Mouse (Mus musculus) liver, embryonic 13.5 days (tissue): ENCODE results near the gene Arhgap19. TPM values are rescaled to one million over a fixed set of nuclear protein-coding genes. Genes with fewer than 3 reads are reported as not detected.
A peak's percentile ranks its signal among the peaks of the same experiment; 100 is the strongest.

Experiments used
- ATAC-seq: fragments of 200-750 bp; cut with Nextera tagmentation; 2 replicates; pipeline ENCODE4 v1.8.0; 2017; ENCODE audit warnings: low read depth, mild to moderate bottlenecking, moderate number of reproducible peaks, moderate library complexity
- DNase-seq: peaks from one replicate; pipeline ENCODE4 v3.0.0; 2022
- H3K27ac ChIP-seq: fragments of 300-500 bp; sonication (generic); 2 replicates; pipeline ENCODE4 v1.5.1; 2015; ENCODE audit warnings: moderate library complexity, mild to moderate bottlenecking, inconsistent platforms
- H3K27me3 ChIP-seq: fragments of 300-500 bp; sonication (generic); 2 replicates; pipeline ENCODE4 v1.6.1; 2015; ENCODE audit warnings: mild to moderate bottlenecking, inconsistent platforms
- H3K36me3 ChIP-seq: fragments of 300-500 bp; sonication (generic); 2 replicates; pipeline ENCODE4 v1.6.1; 2015; ENCODE audit warnings: mild to moderate bottlenecking, inconsistent platforms
- H3K4me1 ChIP-seq: fragments of 300-500 bp; sonication (generic); replicated peaks from 2 replicates; pipeline ENCODE4 v1.6.1; 2015; ENCODE audit warnings: inconsistent platforms
- H3K4me2 ChIP-seq: fragments of 300-500 bp; sonication (generic); 2 replicates; pipeline ENCODE4 v1.6.1; 2015; ENCODE audit warnings: inconsistent platforms, mild to moderate bottlenecking, moderate library complexity
- H3K4me3 ChIP-seq: fragments of 300-500 bp; sonication (generic); replicated peaks from 2 replicates; pipeline ENCODE4 v1.5.1; 2015; ENCODE audit warnings: mild to moderate bottlenecking, inconsistent platforms
- H3K9ac ChIP-seq: fragments of 300-500 bp; sonication (generic); 2 replicates; pipeline ENCODE4 v1.6.1; 2015; ENCODE audit warnings: mild to moderate bottlenecking, inconsistent platforms
- H3K9me3 ChIP-seq: fragments of 300-500 bp; sonication (generic); replicated peaks from 2 replicates; pipeline ENCODE4 v1.6.1; 2016; ENCODE audit warnings: inconsistent platforms
- WGBS: fragments of 180-500 bp; shearing (Covaris S2); methylation state at CpG from one replicate; pipeline ENCODE4 v1.1.7; 2015; ENCODE audit not compliant: insufficient replicate concordance; 5-methylcytosine and 5-hydroxymethylcytosine counted together
- polyA plus RNA-seq: library from polyadenylated mRNA; unstranded; fragments of >200 nt; fragmentation: Nextera tagmentation; extraction: Ambion mirVana; gene quantifications from 2 replicates; pipeline ENCODE4 v1.2.1, GENCODE M21; 2015

Arhgap19 gene
- polyA plus RNA-seq, 1 experiment from 2014 or later = 25.0 TPM

DNA sequence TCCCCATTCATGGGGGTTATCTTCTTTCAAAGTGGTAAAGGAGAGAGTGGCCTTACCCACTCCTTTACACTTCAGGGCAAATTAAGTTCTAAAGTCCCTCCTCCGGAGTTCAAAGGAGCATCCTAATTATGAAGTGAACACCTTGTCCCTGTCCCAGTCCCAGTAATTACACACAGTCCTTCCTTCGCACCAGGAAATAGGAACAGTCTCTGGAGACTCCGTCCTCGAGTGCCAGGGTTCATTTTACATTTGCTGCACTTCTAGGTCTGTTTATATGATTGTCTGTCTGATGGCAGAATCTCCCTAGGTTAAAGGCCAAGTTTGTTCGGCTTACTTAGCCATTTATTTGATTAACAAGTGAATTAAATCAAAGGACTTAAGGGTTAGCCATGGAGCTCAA is 14.6 kb upstream of the Arhgap19 start:
- 0 out of 2 replicates have a peak, but pooled peaks cover 3% of the 10 kb centered on the region for H3K9me3 ChIP-seq
- H3K9ac ChIP-seq = no peak overlapping the region
- no peak overlapping the region for H3K27ac ChIP-seq
- no peaks in the 10 kb centered on the region for H3K36me3 ChIP-seq
- H3K4me1 ChIP-seq = peaks cover 38% of the 10 kb centered on the region
- DNase-seq (no peak), ATAC-seq (no peak)
- H3K4me2 ChIP-seq = no peak overlapping the region
- H3K27me3 ChIP-seq = no peaks in the 10 kb centered on the region
- WGBS = 65% methylated on average over 5 of the region's 5 CpGs
- no peak overlapping the region for H3K4me3 ChIP-seq

DNA sequence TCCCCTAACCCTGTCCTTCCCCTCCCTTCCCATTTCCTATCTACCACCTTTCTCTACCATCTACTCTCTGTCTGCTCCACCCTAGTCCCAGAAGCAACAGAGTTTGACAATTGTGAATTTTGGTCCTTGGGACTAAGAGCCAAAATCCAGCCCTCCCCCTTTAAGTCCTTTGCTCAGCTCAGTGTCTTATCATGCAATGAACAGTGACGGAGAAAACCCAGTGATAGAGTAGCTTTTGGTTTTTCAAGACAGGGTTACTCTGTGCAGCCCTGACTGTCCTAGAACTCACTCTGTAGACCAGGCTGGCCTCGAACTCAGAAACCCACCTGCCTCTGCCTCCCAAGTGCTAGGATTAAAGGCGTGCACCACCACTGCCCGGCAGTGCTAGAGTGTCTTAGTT is 11.5 kb upstream of the Arhgap19 start:
- ATAC-seq = peak; percentile 86
- 50% methylated on average over 4 of the region's 4 CpGs for WGBS

DNA sequence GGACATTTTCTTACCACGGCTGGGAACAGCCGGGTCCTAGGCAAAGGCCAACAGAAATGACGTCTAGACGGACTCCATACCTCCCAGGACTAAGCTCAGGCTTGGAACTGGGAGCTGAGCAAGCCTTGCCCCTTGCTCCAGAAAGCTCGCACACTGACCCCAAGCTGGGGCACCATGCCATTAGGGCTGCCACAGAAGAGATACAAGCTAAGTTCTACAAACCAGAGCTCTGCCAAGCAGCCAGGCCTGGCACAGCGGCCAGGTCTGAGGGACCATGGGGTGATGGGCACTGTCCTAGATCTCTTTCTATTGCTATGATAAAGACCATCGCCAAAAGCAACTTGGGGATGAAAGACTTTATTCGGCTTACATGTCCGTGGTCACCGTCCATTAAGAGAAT is 10.7 kb upstream of the Arhgap19 start:
- ATAC-seq (no peak), DNase-seq (no peak)
- 0 out of 2 replicates have a peak overlapping the region, but pooled peaks have one; percentile 13 for H3K9ac ChIP-seq
- no peak overlapping the region for H3K4me2 ChIP-seq
- no peaks in the 10 kb centered on the region for H3K27me3 ChIP-seq
- no peaks in the 10 kb centered on the region for H3K36me3 ChIP-seq
- peak overlapping the region; percentile 30; the same call in 1 of the 2 replicates for H3K27ac ChIP-seq
- WGBS = 78% methylated on average over 10 of the region's 10 CpGs
- H3K4me3 ChIP-seq = no peak overlapping the region
- 0 out of 2 replicates have a peak, but pooled peaks cover 3% of the 10 kb centered on the region for H3K9me3 ChIP-seq
- peaks cover 51% of the 10 kb centered on the region for H3K4me1 ChIP-seq

More for the DNA sequence above, 11.5 kb upstream of the Arhgap19 start:
- Histone ChIP-seq H3K4me3 (no peak overlapping the region), H3K36me3 (no peaks in the 10 kb centered on the region), H3K27me3 (no peaks in the 10 kb centered on the region), H3K9ac (no peak overlapping the region), H3K9me3 (0 out of 2 replicates have a peak, but pooled peaks cover 3% of the 10 kb centered on the region), H3K27ac (peak overlapping the region; percentile 30; the same call in 1 of the 2 replicates), H3K4me1 (peaks cover 46% of the 10 kb centered on the region), H3K4me2 (no peak overlapping the region)
- DNase-seq = no peak

DNA sequence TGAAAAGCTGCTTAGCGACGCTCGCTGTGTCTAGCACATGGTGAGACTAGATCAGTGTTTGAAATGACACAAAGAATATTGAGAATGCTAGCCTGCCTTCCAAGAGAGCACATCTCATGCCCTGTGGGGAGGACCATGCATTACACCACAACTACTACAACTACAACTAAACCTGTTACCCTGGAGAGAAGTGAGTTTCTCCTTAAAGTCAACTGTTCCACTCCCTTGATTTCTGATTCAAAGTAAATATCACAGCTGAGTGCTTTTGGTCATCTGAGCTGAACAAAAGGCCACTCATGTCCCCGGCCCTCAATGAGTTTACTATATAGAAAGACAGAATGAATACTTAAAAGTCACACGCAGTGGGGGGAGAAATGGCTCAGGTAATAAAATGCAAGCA is 8.2 kb upstream of the Arhgap19 start:
- Histone ChIP-seq H3K9ac (no peak overlapping the region), H3K4me2 (no peak overlapping the region), H3K4me3 (no peak overlapping the region), H3K27ac (no peak overlapping the region), H3K36me3 (no peaks in the 10 kb centered on the region), H3K9me3 (peaks cover 10% of the 10 kb centered on the region; the same call in 1 of the 2 replicates), H3K27me3 (no peaks in the 10 kb centered on the region), H3K4me1 (peaks cover 51% of the 10 kb centered on the region)
- WGBS = 88% methylated on average over 5 of the region's 5 CpGs
- DNase-seq = no peak
- ATAC-seq = no peak

DNA sequence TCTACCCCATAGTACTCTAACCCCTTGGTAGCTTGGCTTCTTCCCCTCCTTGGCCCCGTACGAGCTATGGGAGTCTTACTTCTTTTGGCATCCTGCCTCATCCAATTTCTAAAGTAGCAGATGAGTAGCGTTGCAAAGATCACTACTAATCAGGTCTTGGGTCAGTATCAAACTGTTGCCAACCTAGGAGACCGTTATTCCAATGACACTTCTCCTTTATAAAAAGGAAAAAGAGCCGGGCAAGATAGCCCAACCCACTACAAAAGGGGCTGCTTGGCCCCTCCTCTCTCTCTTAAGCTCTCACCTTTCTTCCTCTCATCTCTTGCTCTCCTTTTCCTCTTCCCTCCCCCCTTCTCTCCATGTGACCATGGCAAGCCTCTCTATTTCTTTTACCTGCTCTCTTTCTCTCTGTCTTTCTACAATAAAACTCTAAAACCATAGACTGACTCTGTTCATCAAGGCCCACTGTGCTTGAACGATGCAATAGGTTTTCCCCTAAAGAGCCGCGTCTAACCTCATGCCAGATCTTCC is 6.3 kb upstream of the Arhgap19 start:
- DNase-seq (no peak), ATAC-seq (no peak)
- H3K4me1 ChIP-seq = peaks cover 40% of the 10 kb centered on the region
- peak overlapping the region; percentile 81 for H3K27ac ChIP-seq
- 57% methylated on average over 8 of the region's 8 CpGs for WGBS
- H3K36me3 ChIP-seq = no peaks in the 10 kb centered on the region
- no peaks in the 10 kb centered on the region for H3K27me3 ChIP-seq
- peak overlapping the region; percentile 47 for H3K4me2 ChIP-seq
- peak overlapping the region; percentile 55; the same call in 1 of the 2 replicates for H3K9ac ChIP-seq
- H3K4me3 ChIP-seq = no peak overlapping the region
- peaks cover 7% of the 10 kb centered on the region; the same call in 1 of the 2 replicates for H3K9me3 ChIP-seq

DNA sequence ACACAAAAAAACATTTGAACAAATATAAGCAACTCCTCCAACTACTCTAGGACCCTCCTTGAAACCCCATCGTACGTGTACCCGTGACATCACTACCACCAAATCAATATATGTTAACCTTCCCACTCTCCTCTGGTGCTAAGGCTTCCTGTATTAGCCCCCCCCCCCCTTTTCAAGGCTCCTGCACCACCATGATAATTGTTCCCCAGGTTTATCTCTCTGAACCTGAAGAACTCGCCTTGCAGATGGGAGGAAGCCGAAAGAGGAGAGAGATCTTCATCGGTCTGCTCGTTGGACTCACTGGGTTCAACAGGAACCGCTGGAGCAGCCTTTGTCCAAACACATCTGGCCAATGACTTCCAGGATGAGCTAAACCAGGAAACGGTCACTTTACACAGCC is 5.7 kb upstream of the Arhgap19 start:
- H3K27me3 ChIP-seq = no peaks in the 10 kb centered on the region
- H3K36me3 ChIP-seq = no peaks in the 10 kb centered on the region
- H3K27ac ChIP-seq = peak overlapping the region; percentile 81
- H3K9ac ChIP-seq = peak overlapping the region; percentile 55
- 16% methylated on average over 9 of the region's 9 CpGs for WGBS
- DNase-seq (peak; percentile 55), ATAC-seq (peak; percentile 87)
- H3K4me3 ChIP-seq = peak overlapping the region; percentile 25
- peaks cover 40% of the 10 kb centered on the region for H3K4me1 ChIP-seq
- peaks cover 7% of the 10 kb centered on the region; the same call in 1 of the 2 replicates for H3K9me3 ChIP-seq
- H3K4me2 ChIP-seq = peak overlapping the region; percentile 47

DNA sequence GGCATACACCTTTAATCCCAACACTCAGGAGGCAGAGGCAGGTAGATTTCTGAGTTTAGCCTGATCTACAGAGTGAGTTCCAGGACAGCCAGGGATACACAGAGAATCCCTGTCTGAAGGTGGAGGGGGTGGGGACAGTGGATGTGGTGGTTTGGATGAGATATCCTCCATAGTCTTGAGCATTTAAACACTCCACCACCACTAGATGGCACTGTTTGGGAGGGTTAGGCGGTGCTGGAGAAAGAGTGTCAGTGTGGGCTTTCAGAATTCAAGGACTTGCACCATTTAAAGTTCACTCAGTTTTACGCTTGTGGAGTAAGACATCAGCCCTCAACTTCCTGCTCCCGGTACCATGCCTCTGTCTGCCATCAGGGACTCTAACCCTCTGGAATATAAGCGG is 4.0 kb upstream of the Arhgap19 start:
- Histone ChIP-seq H3K4me2 (no peak overlapping the region), H3K9me3 (peaks cover 7% of the 10 kb centered on the region; the same call in 1 of the 2 replicates), H3K4me3 (no peak overlapping the region), H3K36me3 (no peaks in the 10 kb centered on the region), H3K9ac (no peak overlapping the region), H3K27ac (no peak overlapping the region), H3K27me3 (no peaks in the 10 kb centered on the region), H3K4me1 (peaks cover 43% of the 10 kb centered on the region)
- DNase-seq (no peak), ATAC-seq (no peak)
- 87% methylated on average over 4 of the region's 4 CpGs for WGBS

DNA sequence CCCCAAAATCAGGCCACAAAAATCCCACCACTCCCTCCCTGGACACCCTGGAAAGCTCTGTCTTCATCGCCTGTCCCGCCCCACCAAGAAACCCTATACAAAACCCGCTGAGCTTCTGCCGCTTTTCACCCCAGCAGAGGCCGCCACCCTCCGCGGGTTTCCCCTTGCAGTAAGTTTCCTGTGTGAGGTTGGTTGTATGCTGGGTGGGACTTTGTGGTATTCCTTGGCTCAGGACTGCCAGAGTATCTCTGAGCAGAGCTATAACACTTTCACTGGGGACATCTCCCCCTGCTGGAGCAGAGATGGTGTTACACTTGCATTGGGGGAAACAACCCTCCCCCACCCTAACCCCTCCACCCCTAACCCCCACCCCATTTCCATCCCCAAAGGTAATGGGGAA is 1.5 kb upstream of the Arhgap19 start:
- Histone ChIP-seq H3K9ac (no peak overlapping the region), H3K27ac (no peak overlapping the region), H3K4me3 (no peak overlapping the region), H3K4me1 (peaks cover 55% of the 10 kb centered on the region), H3K27me3 (no peaks in the 10 kb centered on the region), H3K4me2 (no peak overlapping the region), H3K9me3 (peaks cover 7% of the 10 kb centered on the region; the same call in 1 of the 2 replicates), H3K36me3 (no peaks in the 10 kb centered on the region)
- WGBS = 41% methylated on average over 7 of the region's 7 CpGs
- ATAC-seq (no peak), DNase-seq (peak; percentile 38)

DNA sequence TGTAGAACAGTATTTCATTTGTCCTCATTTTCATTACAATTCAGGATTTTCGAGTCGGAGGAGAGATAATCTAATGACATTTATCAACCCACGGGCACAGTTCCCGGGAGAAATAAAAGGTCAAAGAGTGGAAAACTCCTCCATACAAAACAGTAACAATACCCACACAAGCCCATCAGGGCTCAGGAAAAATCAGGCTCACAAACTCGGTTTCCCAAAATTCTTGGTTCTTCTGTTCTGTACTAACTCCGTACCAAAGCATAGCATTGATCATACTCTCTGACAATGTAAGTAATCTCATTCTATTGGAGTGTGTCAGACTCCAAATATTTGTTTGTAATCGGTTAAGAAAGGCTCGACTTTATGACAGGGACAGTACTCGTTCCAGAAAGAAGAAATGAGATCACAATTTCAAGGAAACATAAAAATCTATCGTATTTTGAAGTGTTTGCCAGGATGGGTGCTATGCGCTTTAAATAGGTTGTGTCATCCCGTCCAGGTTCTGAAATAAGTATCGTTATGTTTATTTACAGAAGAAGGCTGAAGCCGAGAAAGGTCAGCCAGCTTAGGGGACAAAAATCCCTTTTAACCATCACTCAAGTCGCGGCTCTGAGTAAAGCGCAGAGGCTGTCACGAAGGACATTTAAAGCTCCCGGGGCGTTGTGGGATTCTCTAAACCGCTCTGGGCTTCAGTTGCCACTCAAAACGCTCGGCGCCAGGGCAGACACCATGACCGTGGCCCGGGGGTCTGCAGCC is 683 bp downstream of the Arhgap19 start:
- peaks cover 7% of the 10 kb centered on the region; the same call in 1 of the 2 replicates for H3K9me3 ChIP-seq
- peaks cover 11% of the 10 kb centered on the region; the same call in 1 of the 2 replicates for H3K36me3 ChIP-seq
- ATAC-seq (no peak), DNase-seq (no peak)
- H3K4me3 ChIP-seq = peak overlapping the region; percentile 92
- H3K9ac ChIP-seq = peak overlapping the region; percentile 95
- 4% methylated on average over 26 of the region's 26 CpGs for WGBS
- no peaks in the 10 kb centered on the region for H3K27me3 ChIP-seq
- H3K4me2 ChIP-seq = peak overlapping the region; percentile 71
- H3K27ac ChIP-seq = peak overlapping the region; percentile 86
- H3K4me1 ChIP-seq = peaks cover 54% of the 10 kb centered on the region

DNA sequence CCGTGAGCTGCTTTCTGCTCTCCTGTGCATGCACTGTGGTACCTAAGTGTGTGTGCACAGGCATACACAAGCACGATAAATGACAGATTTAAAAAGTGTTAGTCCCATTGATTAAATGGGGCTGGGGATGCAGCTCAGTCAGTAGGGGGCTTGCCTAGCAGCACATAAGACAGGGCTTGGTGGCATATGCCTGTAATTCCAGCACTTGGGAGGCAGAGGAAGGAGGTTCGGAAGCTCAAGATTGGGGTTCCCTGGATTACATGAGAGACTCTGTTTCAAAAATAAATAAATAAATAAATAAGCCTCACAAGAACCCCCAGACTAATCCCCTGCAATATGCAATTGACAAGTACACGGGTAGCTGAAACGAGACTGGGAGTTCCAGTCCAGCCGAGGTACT is 1.4 kb downstream of the Arhgap19 start:
- H3K9me3 ChIP-seq = 0 out of 2 replicates have a peak, but pooled peaks cover under 1% of the 10 kb centered on the region
- DNase-seq (no peak), ATAC-seq (no peak)
- peak overlapping the region; percentile 92 for H3K4me3 ChIP-seq
- H3K27ac ChIP-seq = peak overlapping the region; percentile 36; the same call in 1 of the 2 replicates
- WGBS = 53% methylated on average over 6 of the region's 6 CpGs
- peak overlapping the region; percentile 95 for H3K9ac ChIP-seq
- H3K4me2 ChIP-seq = peak overlapping the region; percentile 71
- H3K36me3 ChIP-seq = peaks cover 11% of the 10 kb centered on the region; the same call in 1 of the 2 replicates
- no peaks in the 10 kb centered on the region for H3K27me3 ChIP-seq
- peaks cover 62% of the 10 kb centered on the region for H3K4me1 ChIP-seq

DNA sequence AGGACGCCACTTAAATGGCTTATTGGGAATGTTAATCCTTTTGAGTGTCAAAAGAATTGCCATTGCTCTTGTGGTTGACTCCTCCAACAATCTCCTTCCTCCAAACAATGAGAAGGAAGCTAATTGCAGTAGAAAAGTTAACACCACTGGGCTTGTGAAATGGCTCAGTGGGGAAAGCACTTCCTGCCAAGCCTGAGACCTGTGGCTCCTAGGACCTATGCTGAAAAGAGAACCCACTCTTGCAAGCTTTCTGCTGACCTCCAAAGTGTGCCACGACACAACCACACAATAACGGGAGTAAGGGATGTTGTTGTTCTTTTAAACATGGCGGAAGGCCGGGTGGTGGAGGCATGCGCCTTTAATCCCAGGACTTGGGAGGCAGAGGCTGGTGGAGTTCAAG is 4.3 kb downstream of the Arhgap19 start:
- H3K4me1 ChIP-seq = peaks cover 75% of the 10 kb centered on the region
- 69% methylated on average over 6 of the region's 6 CpGs for WGBS
- peaks cover 11% of the 10 kb centered on the region for H3K36me3 ChIP-seq
- DNase-seq (no peak), ATAC-seq (no peak)
- no peak overlapping the region for H3K4me2 ChIP-seq
- H3K9ac ChIP-seq = no peak overlapping the region
- H3K9me3 ChIP-seq = no peaks in the 10 kb centered on the region
- no peak overlapping the region for H3K4me3 ChIP-seq
- no peaks in the 10 kb centered on the region for H3K27me3 ChIP-seq
- H3K27ac ChIP-seq = peak overlapping the region; percentile 49
